In the genomic region with DNA sequence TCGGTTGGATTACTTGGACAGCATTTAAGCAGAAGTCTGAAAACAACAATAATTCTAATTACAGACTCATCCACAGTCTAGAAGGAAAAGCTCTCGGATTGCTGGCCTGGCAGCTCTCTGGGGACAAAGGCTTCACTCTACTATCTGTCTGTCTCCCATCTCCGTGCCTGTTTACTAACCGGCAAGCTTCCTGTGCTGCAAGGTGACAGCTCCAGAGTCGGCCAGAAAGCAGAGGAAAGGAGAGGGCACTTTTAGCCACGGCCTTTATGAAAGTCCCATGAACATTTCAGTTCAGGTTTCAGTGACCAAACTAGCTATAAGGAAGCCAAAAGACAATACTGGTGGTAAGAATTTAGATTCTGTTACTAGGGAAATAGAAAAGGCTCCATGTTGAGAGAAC, we compare ENCODE assay signal across 28 mouse cellular contexts. TPM values are rescaled to one million over a fixed set of nuclear protein-coding genes. Genes with fewer than 3 reads are reported as not detected.
DNase-seq lines count a peak whose midpoint lies in the region; ATAC-seq and TF ChIP-seq lines count a peak whose summit lies in the region.
"Had no signal": no experiment of that assay in that cellular context is flagged by ENCODE, and none has a peak within 500 bp of the region (broad histone marks: within the 10 kb centered on the region; RNA-seq: fewer than 3 reads in every experiment).

No protein-coding gene starts in this region.

- DNase-seq in gastrocnemius, adult 2 months = no peak
- DNase-seq in gastrocnemius, postnatal 36 days = no peak
- no peak for DNase-seq in heart, adult 2 months
- DNase-seq in heart, adult 9 months (ENCODE audit: low spot score in 2 of 2) = no peak
- no peak for DNase-seq in forebrain, embryonic 14.5 days (ENCODE audit: low spot score)
- DNase-seq: adrenal gland, adult 8-10 months; adrenal gland, postnatal 14 days; adrenal gland, postnatal 36 days; B cell, adult 2 months; cerebellum, adult 11-12 months; cerebellum, adult 2 months; cerebellum, adult 9-10 months; cerebellum, postnatal 10 days; cerebellum, postnatal 25 days had no signal

- H3K9ac ChIP-seq in heart, adult 2 months (ENCODE audit: low read depth, low read length) = no peak overlapping the region
- H3K9ac ChIP-seq in stomach, embryonic 16.5 days (ENCODE audit: low read length) = no peak overlapping the region
- no peak overlapping the region for H3K9ac ChIP-seq in forebrain, embryonic 14.5 days (ENCODE audit: low read length)
- H3K9ac ChIP-seq: embryonic facial prominence, embryonic 12.5 days; forebrain, embryonic 13.5 days had no signal

- no peak for TF ChIP-seq POLR2A in heart, adult 2 months (IDR thresholded peaks at IDR 0.05; ENCODE audit: insufficient read depth, low read depth, low read length)

- H3K27ac ChIP-seq in gastrocnemius, adult 2 months = peak overlapping the region; percentile 82
- H3K27ac ChIP-seq in heart, adult 2 months = peak overlapping the region; percentile 18; the same call in 1 of the 2 replicates
- H3K27ac ChIP-seq in stomach, embryonic 16.5 days (ENCODE audit: low read length) = peak overlapping the region; percentile 10; the same call in 1 of the 2 replicates
- no peak overlapping the region for H3K27ac ChIP-seq in forebrain, embryonic 14.5 days (ENCODE audit: low read depth, low read length)
- H3K27ac ChIP-seq: embryonic facial prominence, embryonic 10.5 days; embryonic facial prominence, embryonic 12.5 days; forebrain, embryonic 13.5 days had no signal

- WGBS in heart, adult 2 months = 30% methylated on average over 6 of the region's 6 CpGs
- WGBS in stomach, embryonic 16.5 days = 49% methylated on average over 6 of the region's 6 CpGs
- WGBS in forebrain, embryonic 14.5 days = 77% methylated on average over 6 of the region's 6 CpGs

- H3K9me3 ChIP-seq in stomach, embryonic 16.5 days (replicated peaks; ENCODE audit: control insufficient read depth, low read length) = no peaks in the 10 kb centered on the region
- H3K9me3 ChIP-seq in forebrain, embryonic 14.5 days (replicated peaks; ENCODE audit: control insufficient read depth, low read length) = no peaks in the 10 kb centered on the region
- H3K9me3 ChIP-seq: embryonic facial prominence, embryonic 10.5 days; embryonic facial prominence, embryonic 12.5 days; forebrain, embryonic 13.5 days; G1E had no signal

- H3K4me3 ChIP-seq in gastrocnemius, adult 2 months = no peak overlapping the region
- H3K4me3 ChIP-seq in heart, adult 2 months = no peak overlapping the region
- H3K4me3 ChIP-seq in stomach, embryonic 16.5 days (replicated peaks; ENCODE audit: low read length) = no peak overlapping the region
- no peak overlapping the region for H3K4me3 ChIP-seq in forebrain, embryonic 14.5 days (ENCODE audit: low read depth, low read length)
- H3K4me3 ChIP-seq: embryonic facial prominence, embryonic 10.5 days; embryonic facial prominence, embryonic 12.5 days; forebrain, embryonic 13.5 days had no signal

- intact Hi-C loops in gastrocnemius, adult 2 months (cut with DNase I) = no loop called here
- intact Hi-C loops in gastrocnemius, postnatal 36 days (cut with DNase I) = no loop called here
- intact Hi-C loops in heart, adult 2 months (cut with DNase I) = no loop called here

- no peak for TF ChIP-seq EP300 in heart, adult 2 months (IDR thresholded peaks at IDR 0.05; ENCODE audit: insufficient read depth, low read depth, low read length)

- no peaks in the 10 kb centered on the region for H3K27me3 ChIP-seq in heart, adult 2 months (ENCODE audit: control insufficient read depth, insufficient read depth, low read length)
- H3K27me3 ChIP-seq in stomach, embryonic 16.5 days (ENCODE audit: control insufficient read depth, insufficient read depth, low read length) = no peaks in the 10 kb centered on the region
- H3K27me3 ChIP-seq in forebrain, embryonic 14.5 days (replicated peaks; ENCODE audit: control insufficient read depth, insufficient read depth, low read length) = no peaks in the 10 kb centered on the region
- H3K27me3 ChIP-seq: CH12.LX; embryonic facial prominence, embryonic 12.5 days; forebrain, embryonic 13.5 days; Patski had no signal

- no peak for TF ChIP-seq CTCF in gastrocnemius, adult 2 months (IDR thresholded peaks at IDR 0.05)
- TF ChIP-seq CTCF in heart, adult 2 months (IDR thresholded peaks at IDR 0.05) = no peak

- H3K4me1 ChIP-seq in heart, adult 2 months (ENCODE audit: control insufficient read depth, insufficient read depth, low read length) = peaks cover 2% of the 10 kb centered on the region
- H3K4me1 ChIP-seq in stomach, embryonic 16.5 days (ENCODE audit: control insufficient read depth, insufficient read depth, low read length) = peaks cover 4% of the 10 kb centered on the region; the same call in 1 of the 2 replicates
- no peaks in the 10 kb centered on the region for H3K4me1 ChIP-seq in forebrain, embryonic 14.5 days (ENCODE audit: control insufficient read depth, insufficient read depth, low read length)
- H3K4me1 ChIP-seq: embryonic facial prominence, embryonic 12.5 days had no signal

- no peaks in the 10 kb centered on the region for H3K79me2 ChIP-seq in heart, adult 2 months (replicated peaks; ENCODE audit: control insufficient read depth, insufficient read depth, low read length)

- no peak for ATAC-seq in stomach, embryonic 16.5 days (ENCODE audit: insufficient read depth, low FRiP score)
- no peak for ATAC-seq in forebrain, embryonic 14.5 days
- ATAC-seq: activated CD4-positive, CD25-positive, alpha-beta regulatory T cell, adult 4 months; CD4-positive, CD25-positive, alpha-beta regulatory T cell, adult 4 months; forebrain, embryonic 13.5 days; forebrain, embryonic 16.5 days; Patski had no signal

- no peak overlapping the region for H3K4me2 ChIP-seq in stomach, embryonic 16.5 days (ENCODE audit: low read depth, low read length)
- H3K4me2 ChIP-seq in forebrain, embryonic 14.5 days (ENCODE audit: low read length) = no peak overlapping the region
- H3K4me2 ChIP-seq: embryonic facial prominence, embryonic 12.5 days; forebrain, embryonic 13.5 days had no signal

- peaks cover 8% of the 10 kb centered on the region; the same call in 1 of the 2 replicates for H3K36me3 ChIP-seq in heart, adult 2 months (ENCODE audit: control insufficient read depth, insufficient read depth, low read length)
- H3K36me3 ChIP-seq in stomach, embryonic 16.5 days (ENCODE audit: control insufficient read depth, insufficient read depth, low read length) = no peaks in the 10 kb centered on the region
- H3K36me3 ChIP-seq in forebrain, embryonic 14.5 days (ENCODE audit: control insufficient read depth, insufficient read depth, low read length) = no peaks in the 10 kb centered on the region
- H3K36me3 ChIP-seq: embryonic facial prominence, embryonic 10.5 days; embryonic facial prominence, embryonic 12.5 days; G1E had no signal

RNA-seq across cellular contexts. Expression of gene Ugcg, which starts 13.1 kb away (rescaled TPM):
- 1 to 10 TPM; 7.6 to 9.1 TPM for total RNA-seq in gastrocnemius, adult 2 months (2021)
- 1 to 10 TPM; 5.7 to 6.6 TPM for total RNA-seq in gastrocnemius, postnatal 36 days (2021)
- total RNA-seq in heart, adult 2 months (2021) = 10 to 100 TPM; 13.3 to 15.6 TPM
- polyA plus RNA-seq in heart, adult 2 months (2012; rRNA removed) = 10.0 and 17.9 TPM in 2 replicates
- 8.9 and 9.7 TPM in 2 replicates for polyA plus RNA-seq in stomach, embryonic 16.5 days (2015; fragmentation: Nextera tagmentation; extraction: Ambion mirVana)
- polyA plus RNA-seq in forebrain, embryonic 14.5 days (2014; fragmentation: Nextera tagmentation; extraction: Ambion mirVana) = 18.6 and 19.4 TPM in 2 replicates

RNA-seq across cellular contexts. Expression of gene AI481877, which starts 37.1 kb away (rescaled TPM):
- not detected for total RNA-seq in gastrocnemius, adult 2 months (2021)
- not detected for total RNA-seq in gastrocnemius, postnatal 36 days (2021)
- total RNA-seq in heart, adult 2 months (2021) = not detected
- not detected in 2 replicates for polyA plus RNA-seq in heart, adult 2 months (2012; rRNA removed)
- 0.15 and 0.19 TPM in 2 replicates for polyA plus RNA-seq in stomach, embryonic 16.5 days (2015; fragmentation: Nextera tagmentation; extraction: Ambion mirVana)
- polyA plus RNA-seq in forebrain, embryonic 14.5 days (2014; fragmentation: Nextera tagmentation; extraction: Ambion mirVana) = not detected in 2 replicates
- total RNA-seq: adrenal gland, adult 18-20 months; adrenal gland, postnatal 14 days; adrenal gland, postnatal 36 days; CH12.LX had no signal
- polyA plus RNA-seq: activated CD4-positive, CD25-positive, alpha-beta regulatory T cell, adult 4 months; CD4-positive, CD25-positive, alpha-beta regulatory T cell, adult 4 months; cerebellum, adult 2 months; cortical plate, adult 2 months; embryonic facial prominence, embryonic 10.5 days; embryonic facial prominence, embryonic 12.5 days; embryonic facial prominence, embryonic 14.5 days; forebrain, embryonic 11.5 days; forebrain, embryonic 13.5 days; forebrain, embryonic 16.5 days; G1E had no signal
